Mouse (Mus musculus) adrenal gland, adult 2 months (tissue): Measurements from ENCODE around the gene Fam126b. TPM values are rescaled to one million over a fixed set of nuclear protein-coding genes. Genes with fewer than 3 reads are reported as not detected.
"Not testable (repeated sequence)": the region's sequence is repeated elsewhere in the genome, so short reads cannot be mapped to it uniquely, and the experiment has no call there.

Experiments used
- DNase-seq: peaks from one replicate; pipeline ENCODE4 v3.0.0; 2021
- long read RNA-seq: library from polyadenylated mRNA; stranded (forward); transcript quantifications from one replicate; pipeline ENCODE4 v2.0.0, GENCODE M21; 2021
- polyA plus RNA-seq: library from polyadenylated mRNA; depleted of rRNA; stranded (reverse); fragments of >200 nt; gene quantifications from 2 replicates; pipeline ENCODE4 v1.2.3, GENCODE M21; 2012; rRNA removed
- total RNA-seq, 2 experiments: library from RNA; stranded (reverse); gene quantifications; 2 replicates each; pipeline ENCODE4 v1.2.3; 2021

Fam126b gene
- total RNA-seq = 10 to 100 TPM; 40.0 to 48.8 TPM
- polyA plus RNA-seq = 0.57 and 0.65 TPM in 2 replicates
- long read RNA-seq, full-length matches to known transcripts = 5 of 9 reads
- long read RNA-seq, partial matches to known transcripts = 1 of 9 reads
- long read RNA-seq, other reads (novel, unspliced or antisense) = 3 of 9 reads

DNA sequence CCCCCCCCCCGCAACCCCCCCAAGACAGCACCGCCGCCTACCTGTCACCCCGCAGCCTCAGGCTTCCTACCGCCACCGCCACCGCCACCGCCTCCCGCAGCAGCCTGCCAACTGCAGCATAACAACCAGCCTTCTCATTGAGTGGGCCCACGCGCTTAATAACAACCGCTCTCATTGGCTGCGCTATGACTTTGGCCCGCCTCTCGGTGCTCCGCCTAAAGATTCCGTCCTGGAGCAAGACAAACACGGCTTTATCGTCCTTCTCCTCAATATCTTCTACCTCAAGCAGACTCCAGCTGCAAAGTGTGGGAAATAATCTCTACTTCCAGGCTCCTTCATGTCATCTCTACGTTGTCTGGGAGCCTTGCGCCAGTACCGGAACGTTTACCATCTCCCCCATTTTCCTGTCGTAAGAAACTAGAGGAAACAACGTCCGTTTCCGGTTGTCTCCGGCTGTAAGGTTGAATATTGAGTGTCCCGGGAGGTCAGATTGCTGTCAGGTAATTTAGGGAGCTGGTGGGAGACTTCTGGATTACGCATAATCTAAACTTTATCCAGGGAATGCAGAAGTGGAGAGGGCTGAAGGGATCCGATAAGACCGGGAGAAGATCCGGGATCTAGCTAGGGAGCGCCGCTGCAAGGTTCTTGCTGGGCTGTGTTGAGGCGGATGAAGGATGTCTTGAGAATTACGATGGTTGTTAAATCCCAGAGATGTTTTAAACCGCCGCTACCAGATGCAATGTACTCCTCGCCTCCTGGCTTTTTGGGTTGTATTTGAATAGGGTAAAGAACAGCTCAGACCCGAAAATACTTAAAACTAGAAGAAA, at the start of gene Fam126b, which contains the start of gene Ndufb3:
TSS of gene Fam126b (minus strand) at position 153 of the 827 bp plus-strand sequence.
TSS of gene Ndufb3 (plus strand) at position 214 of the 827 bp plus-strand sequence.
- peak; percentile 92 for DNase-seq

DNA sequence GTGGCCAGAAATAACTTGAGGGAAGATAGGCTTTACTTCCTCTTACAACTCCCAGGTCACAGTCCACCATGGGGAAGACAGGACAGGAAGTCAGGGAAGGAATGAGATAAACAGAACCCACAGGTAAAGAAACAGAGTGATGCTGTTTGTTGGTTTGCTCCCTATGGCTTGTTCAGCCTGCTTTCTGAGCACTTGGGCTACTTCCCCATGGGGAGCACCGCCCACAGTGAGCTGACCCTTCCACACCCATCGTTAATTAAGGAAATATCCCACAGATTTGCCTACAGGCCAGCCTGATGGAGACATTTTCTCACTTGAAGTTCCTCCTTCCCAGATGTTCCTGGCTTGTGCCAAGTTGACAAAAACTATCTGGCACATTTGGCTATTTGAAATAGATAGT, 42.7 kb upstream of the Fam126b start:
- not testable (repeated sequence) for DNase-seq

DNA sequence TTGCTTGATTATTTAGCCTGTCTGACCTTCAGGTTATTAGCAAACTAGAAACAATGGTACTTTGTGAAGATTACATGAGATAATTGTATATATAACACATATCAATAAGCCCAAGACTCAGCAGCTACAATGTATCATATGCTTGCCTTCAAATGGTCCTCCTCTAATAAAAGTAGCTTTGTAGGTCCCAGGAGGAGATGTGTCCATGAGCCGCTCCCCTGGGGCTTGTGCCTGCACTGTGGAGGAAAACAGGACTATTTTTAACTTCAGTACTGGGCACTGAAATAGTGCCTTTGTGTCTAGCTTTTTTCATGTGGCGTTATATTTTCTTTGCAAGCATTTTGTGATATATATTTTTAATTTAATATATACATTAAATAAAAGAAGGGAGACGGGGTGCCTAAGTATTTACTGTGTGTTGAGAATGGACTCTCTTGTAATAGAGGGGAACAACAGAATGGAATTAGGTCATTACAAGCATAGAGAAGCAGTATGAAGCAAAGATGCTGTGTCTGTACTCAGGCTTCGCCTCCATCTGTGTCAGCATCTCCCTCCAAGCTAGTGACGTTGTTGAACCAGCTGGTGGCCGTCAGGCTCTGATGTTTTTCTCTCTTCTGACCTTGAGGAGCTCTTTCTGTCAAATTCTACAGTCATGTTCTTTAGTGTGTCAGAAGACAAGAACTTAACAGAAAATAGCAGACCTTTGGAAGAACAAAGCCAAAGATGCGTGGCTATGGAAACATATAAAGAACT, 36.0 kb upstream of the Fam126b start:
- DNase-seq = no peak

DNA sequence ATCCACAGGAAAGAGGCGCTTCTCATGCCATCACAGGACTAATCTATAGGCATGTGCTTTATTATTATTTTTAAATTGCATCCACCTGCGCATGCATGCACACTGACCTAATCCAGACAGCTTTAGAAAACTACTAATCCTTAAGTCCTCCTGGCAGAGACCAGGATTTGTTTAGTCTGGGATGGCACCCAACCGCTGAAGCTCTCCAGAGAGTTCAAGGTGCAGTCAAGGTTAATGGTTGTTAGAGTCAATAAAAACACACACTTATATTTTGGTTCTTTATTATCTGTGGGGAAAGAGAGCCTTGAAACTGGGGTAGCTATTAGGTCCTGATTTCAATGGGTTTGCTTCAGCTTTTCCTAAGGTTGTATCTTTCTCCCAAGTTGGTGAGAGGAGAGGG, 35.1 kb upstream of the Fam126b start:
- DNase-seq = peak; percentile 17

DNA sequence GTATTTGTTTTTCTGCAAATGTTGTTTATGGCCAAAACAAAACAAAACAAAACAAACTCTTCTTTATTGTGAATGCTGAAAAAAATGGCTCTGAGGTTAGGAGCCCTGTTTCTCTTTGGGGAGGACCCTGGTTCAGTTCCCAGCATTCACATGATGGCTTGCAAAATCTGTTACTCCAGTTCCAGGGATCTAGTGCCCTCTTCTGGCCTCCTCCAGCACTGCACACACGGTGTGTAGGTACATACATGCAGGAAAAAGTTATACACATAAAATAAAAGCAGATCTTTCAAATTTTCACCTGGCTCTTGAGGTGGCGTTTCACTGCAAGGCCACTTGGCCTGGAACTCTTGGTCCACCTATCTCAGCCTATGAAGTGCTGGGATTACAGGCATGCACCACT, 32.6 kb upstream of the Fam126b start:
- no peak for DNase-seq

DNA sequence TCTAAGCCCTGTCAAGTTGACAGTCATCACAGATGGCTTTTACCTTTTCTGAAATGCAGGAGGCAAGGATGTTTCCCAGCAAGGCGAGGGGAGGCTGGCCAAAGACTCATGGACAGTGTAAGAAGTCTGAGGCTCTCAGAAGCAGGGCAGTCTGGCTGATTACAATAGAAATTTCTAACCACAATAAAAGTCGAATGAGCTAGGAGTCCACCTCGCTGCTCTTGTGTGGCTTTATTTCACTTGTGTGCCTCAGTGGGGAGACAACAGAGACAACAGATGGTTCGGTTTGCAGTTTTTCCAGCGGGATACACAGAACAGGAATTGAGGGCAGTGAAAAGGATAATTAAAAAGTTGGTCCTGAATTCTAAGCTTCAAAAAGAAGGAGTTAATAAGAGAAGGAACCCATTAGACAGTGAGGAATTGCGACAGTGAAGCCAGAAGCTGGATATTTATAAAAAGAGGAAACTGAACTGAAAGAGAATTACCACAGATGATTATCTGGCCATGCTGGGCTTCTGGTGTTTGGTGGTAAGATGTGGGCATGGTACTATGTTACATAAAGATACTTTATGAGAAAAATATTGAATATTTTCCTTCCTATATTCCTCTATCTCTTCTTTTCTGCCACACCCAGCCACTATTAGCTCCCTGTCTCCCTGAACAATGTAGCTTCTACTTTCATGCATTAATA, 32.0 kb upstream of the Fam126b start:
- no peak for DNase-seq

DNA sequence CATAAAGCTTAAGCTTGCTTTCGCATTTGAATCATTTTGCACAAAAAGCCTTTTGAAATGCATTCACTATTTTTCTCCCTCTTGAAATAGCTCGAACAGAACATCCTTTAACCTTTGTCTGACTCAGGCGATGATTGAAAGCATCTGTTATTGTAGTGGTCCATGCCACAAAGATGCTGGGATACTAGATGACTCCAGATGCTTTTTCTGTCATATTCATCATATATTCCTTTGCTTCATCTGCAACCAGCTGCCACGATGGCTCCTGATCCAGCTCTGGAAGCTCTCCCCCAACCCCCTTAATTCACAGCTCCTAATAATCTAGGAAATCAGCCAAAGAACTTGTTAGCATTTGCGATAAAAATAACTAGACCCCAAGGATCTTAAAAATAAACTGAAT, 31.0 kb upstream of the Fam126b start:
- no peak for DNase-seq

DNA sequence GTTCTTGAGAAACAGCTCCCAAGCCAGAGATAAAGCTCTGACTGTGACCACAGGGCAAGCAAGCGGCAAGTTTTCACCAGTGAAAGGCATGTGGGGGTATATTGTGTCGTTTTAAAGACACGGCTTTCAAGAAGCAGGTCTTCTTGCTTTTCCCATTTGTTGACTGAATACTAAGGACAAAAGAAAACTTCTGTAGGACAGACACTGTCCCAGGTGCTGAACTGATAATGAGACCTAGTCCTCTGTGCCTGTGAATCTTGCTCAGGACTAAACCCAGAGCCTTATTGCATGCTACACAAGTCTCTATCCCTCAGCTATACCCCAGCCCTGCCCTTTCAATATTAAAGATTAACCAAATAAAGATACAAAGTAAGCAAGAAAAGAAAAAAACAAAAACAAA, 30.1 kb upstream of the Fam126b start:
- DNase-seq = no peak

DNA sequence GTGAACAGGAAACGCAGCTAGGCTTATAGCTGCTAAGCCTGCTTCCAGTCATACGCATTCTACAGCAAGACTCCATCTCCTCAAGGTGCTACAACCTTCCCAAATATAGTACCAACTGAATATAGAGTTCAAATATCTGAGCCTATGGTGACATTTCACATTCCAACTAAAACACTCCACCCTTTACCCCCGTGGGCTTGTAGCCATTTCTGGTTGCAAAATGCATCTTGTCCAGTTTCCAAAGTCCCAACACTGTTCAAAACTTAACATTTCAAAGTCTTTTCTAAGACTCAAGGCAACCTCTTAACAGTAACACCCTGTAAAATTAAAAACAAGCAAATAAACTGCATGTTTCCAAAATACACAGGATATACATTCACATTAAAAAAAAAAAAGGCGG, 29.0 kb upstream of the Fam126b start:
- DNase-seq = peak; percentile 17

DNA sequence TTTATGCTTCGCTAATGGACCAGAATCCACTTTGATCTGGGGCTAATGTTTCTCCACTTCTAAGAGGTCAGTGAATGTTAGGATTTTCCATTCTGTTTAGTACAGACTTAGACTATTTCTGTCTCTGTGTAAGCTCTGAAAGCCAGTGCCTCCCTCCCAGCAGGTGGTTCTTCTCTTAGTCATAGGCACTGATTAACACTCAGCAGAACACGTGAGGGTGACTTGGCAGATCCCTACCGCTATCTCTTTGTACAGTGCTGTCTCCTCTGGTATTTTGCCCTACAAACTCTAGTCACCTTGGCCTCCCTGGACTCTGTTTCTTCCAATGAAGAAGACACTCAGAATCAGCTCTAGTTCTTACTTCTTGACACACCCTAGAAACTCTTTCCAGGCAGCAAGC, 28.3 kb upstream of the Fam126b start:
- DNase-seq = peak; percentile 32

DNA sequence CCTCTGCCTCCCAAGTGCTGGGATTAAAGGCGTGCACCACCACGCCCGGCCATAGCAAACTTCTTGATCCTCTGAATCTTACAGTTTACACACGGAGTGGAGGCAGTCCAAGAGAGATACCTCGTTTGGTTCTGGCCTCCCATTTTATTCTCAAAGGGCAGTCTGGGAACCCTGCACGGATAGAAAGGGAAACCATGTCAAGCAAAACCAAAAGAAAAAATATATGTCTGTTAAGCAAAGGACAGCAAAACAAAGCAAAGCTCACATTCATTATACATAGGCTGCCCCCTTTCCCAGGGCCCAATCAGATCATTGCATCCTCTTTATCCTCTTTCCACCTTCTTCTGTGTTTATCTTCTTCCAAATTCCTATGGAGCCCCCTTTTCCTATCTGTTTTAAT, 27.7 kb upstream of the Fam126b start:
- no peak for DNase-seq

DNA sequence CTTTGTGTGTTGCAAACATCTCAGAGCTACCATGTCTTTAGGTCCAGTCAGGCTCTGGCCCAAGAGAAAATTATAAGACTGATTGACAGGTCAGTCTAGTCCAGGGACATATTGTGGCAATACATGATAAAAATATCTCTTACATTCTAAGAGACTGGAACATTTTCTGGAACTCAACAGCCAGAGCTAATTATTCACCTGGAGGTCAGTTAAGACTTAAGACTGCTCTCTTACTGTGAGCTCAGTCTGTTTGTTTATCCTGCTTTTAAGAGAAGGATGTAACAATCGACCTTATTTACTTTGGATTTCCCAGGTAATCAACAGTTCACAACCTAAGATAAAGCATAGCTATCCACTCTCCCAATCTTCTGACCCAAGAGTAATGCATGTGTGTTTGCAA, 24.5 kb upstream of the Fam126b start:
- DNase-seq = no peak

DNA sequence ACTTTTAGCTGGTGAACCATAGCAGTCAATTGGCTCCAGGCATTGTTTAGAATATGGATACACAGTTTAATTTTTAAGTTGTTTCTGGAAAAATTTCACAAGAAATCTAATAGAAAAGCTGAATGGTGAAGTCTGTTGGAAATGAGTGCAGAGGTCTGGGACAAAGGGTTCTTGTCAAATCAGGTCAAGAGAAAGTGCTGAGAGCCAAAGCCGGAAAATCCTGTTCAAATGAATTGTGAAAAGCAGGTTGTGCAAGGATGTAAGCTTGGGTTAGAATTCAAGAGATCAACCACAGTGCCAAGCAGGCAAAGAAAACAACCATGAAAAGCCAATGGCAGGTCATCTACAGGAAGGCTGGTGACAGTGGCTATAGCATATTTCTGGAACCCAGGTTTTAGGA, 24.0 kb upstream of the Fam126b start:
- DNase-seq = peak; percentile 15

DNA sequence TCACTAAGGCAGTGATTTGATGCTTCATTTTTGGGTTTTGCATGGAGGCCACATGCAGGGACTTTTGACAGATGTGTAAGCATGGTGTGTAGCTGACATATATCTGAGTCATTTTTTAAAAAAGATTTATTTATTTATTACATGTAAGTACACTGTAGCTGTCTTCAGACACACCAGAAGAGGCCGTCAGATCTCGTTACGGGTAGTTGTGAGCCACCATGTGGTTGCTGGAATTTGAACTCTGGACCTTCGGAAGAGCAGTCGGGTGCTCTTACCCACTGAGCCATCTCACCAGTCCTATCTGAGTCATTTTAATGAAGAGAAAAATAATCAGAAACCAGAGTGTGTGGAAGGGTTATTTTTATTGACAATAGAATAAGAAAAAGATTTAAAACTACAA, 23.5 kb upstream of the Fam126b start:
- DNase-seq = not testable (repeated sequence)

DNA sequence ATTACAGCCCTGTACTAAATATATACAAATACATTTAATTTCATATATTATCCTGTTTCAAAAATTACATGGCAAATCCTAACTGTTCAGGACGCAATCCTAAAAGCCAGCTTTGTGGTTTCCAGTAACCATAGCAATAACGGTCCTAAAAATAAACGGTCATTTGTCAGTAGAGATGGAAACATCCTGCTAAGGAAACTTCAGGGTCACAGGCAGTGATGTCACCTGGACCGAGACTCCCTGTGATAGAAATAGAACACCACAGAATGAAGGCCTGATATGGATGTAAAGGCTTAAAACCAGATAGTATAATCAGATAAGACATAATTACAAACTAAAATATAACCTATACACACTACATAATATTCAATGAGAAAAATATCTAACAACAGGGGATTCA, 17.6 kb upstream of the Fam126b start:
- DNase-seq = peak; percentile 44

DNA sequence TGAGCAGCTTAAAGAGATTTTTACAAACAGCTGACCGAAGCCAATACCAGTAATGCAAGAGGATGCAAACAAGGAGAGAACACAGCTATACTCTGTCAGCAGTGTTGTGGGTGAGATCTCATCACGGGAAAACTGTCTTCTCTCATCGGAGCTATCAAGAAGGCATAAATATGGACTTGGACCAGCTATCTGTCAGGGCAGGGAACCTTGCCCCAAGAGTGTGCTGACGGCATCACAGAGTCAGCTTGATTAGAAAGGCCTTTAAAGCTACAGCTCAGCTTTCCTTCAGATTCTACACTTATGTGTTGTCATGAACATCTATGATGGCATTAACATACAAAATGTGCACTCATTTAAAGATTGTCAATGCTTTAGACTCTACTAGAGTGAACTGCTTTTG, 16.6 kb upstream of the Fam126b start:
- DNase-seq = no peak

DNA sequence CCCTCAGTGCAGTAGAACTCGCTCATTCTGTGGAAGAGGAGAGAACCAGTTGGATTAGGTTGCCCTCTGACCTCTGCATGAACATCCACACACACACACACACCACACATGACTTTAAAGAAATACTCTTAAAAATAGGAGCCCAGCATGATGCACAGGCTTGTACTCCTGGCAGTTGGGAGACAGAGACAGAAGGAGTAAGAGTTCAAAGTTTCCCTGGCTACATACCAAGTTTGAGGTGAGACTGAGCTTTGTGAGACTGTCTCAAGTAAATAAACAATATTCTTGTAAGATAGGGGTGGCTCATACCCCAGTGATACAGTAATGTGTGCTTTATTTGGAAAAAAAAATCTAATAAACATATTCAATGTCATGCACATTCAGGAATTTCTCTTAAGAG, 1.4 kb upstream of the Fam126b start:
- no peak for DNase-seq

DNA sequence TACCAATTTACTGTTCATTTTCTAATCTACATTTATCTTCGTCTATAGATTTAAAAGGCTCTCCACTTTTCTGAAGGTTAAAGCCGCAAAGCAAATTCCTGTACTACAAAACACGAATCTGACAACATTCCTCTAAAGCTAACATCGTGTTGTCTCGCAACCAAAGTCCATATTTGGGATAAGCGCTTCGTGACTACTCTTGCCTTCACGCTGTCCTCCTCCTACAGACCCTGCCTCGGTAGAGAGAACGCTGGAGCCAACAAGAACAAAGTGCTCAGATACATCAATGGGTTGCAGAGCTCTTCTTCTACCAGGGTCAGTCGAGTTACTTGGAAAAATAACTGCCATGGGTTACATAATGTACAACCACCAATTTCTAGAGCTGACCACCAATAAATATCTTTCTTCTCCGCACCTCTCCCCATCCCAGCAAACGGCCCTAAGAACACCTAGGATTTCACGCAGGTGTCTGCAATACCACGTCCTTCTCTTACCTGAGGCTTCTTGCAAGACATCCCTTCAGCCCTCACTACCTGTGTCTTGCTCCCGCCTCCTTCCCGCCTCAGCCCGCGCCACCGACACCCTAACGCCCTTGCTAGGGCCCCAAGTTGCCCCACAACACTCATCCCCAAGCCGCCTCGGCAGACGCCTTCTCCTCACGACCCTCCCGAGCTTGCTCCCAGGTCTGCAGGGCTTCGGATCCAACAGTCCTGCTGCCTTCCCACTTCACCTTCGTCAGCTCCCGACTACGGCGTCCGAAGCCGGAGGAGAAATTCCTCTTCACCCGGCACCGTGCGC, 551 bp downstream of the Fam126b start:
- DNase-seq = no peak

DNA sequence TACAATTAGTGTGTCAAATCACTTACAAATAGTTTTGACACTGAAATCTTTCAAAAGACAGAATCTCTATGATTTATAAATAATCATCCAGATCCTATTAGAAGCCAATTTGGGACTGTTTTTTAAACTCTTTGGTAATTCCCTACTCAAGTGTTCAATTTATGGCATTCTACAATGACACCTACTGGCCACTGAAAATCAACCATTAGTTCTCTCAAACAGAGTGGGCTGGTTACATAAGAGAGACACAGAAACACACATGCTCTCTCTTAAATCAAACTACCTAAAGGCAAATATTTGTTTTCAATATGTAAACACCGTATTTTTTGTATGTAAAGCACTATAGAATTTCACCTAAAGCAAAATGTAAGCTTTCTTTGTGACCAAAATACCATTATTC, 1.9 kb downstream of the Fam126b start:
- no peak for DNase-seq

DNA sequence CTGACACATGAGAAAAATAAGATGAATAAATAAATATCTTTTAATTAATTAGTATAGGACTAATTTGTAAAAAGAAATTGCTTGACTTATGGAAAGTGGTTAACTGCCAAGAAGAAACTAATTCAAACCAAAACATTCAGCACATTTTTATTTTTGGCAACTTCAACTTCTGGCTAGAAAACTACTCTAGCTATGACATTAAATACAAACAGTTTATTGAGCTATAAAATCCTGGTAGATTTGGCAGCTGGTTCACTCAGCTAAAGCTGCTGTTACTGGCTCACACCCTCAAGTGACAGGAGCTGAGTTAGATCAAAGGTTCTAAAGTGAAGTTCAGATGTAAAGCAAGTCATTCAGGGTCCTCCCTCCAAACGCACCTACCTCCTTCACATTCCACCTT, 3.5 kb downstream of the Fam126b start:
- DNase-seq = no peak

DNA sequence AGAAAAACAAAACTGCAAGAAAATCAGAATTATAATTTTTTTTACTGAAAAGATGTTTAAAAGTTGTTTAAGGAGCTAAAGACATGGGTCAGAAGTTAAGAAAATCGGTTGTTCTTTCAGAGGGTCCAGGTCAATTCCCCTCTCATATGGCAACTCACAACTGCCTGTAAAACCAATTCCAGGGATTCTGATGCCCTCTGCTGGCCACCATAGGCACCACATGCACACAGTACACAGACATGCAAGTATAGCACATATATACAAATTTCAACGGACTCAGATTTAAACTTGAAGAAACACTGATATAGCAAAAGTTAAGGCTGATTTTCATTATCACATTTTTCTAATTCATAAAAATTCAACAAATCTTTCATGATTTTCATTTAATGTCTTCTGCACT, 6.9 kb downstream of the Fam126b start:
- no peak for DNase-seq

DNA sequence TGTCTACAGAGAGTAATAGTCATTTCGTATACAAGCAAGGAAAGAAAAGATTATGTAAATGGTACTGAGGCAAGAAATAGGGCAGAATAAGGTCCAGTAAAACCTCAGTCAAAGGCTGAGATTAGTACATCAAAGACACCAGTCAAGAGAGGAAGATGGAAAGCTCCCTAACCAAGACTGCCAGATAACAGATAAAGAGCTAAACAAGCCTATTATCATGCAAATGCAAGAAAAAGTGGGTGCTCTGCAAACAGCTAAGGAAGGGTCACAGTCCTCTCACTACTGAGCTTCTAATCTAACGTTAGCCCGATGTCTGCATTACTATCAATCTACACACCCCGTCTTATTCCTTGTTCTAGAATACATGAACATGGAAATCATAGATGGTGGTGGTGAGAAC, 15.7 kb downstream of the Fam126b start:
- DNase-seq = no peak
